Mouse (Mus musculus) lung, postnatal 10 days (tissue): ENCODE data around the gene Prss22.

Experiments used
- DNase-seq: peaks from one replicate; pipeline ENCODE4 v3.0.0; 2021

The Prss22 gene

DNA sequence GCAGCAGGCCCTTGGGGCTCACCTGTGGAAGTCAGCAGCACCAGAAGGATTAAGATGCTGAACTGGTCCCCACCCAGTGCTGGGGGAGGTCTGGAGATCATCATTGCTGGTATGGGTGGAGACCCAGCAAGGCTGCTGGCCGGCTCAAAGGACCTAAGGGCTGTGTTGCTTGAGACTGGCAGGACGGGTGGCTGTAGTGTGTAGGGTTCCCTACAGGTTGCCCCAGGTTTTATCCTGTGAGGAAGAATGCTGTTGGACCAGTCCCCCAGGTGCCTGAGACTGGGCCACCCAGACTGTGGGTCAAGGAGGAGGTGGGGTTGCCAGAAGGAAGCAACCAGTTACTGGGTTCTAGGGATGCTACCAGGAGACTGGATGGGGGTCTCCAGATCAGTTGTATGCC, at the start of gene Prss22:
Gene Prss22 (minus strand): TSS at position 200 of the 400 bp plus-strand sequence.
- no peak for DNase-seq

DNA sequence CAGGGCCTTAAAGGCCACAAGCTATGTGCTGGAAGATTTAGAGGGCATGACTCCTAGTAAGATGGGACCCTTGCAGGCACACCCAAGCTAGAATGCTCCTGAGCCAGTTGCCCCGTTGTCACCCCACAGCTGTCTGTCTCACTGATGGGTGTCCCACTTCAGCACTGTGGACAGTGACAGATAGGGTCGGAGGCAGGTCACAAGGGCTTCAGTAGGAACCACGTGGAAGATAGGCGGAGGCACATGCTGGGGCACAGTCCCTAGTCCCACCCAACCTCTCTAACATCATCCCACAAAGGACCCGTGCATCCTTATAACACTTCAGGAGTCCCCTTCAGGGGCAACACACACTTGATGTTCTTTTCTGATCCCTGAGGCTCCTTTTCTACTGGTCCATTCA, 48.1 kb upstream of the Prss22 start:
- no peak for DNase-seq

DNA sequence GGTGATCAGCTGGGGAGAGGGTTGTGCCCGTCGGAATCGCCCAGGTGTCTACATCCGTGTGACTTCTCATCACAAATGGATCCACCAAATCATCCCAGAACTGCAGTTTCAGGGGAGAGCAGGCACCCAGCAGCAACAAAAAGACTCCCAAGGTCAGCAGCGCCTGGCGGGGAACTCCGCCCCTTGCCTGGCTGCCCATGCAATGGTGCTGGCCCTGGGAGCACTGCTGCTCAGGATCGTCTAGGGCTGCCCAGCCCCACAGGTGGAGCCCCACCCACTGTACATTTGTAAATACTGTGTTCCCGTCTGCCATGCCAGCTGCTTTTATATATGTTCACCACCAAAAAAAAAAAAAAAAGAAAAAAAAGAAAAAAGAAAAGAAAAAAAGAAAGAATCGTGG, 47.7 kb upstream of the Prss22 start:
- no peak for DNase-seq

DNA sequence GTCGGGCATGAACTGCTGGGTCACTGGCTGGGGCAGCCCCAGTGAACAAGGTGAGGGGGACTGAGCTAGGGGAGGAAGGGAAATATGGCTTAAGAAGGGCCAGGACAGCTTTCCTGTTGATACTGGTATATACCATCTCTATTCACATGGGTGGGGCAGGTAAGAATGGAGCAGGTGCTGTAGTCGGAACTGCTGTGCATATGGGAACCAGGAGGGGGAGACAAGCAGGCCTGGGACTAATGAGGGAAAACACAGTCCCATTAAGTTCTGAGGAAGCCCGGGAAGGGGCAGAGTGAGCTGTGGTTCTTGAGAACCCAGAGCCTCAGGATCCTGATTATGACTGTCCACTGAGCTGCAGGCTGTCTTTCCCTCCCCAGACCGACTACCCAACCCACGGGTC, 46.6 kb upstream of the Prss22 start:
- DNase-seq = no peak

DNA sequence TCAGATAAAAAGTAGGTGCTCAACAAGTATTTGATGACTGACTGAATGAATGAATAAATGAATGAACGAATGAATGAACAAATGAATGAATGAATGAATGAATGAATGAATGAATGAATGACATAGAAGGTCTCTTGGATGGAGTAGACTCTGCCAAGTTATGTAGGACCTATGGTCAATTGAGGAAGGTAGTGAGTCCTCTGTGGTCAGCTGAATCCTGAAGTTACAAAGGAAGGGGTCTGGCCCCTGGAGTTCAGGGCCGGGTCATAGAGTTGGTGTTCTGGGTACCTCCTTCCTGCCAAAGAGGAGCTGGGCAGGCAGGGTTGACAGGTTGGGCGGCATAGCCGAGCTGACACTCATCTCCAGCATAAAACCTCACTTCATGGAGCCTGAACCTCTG, 39.9 kb upstream of the Prss22 start, which contains the start of gene Prss27:
Gene Prss27 (plus strand): TSS at position 301 of the 400 bp plus-strand sequence.
- DNase-seq = no peak

DNA sequence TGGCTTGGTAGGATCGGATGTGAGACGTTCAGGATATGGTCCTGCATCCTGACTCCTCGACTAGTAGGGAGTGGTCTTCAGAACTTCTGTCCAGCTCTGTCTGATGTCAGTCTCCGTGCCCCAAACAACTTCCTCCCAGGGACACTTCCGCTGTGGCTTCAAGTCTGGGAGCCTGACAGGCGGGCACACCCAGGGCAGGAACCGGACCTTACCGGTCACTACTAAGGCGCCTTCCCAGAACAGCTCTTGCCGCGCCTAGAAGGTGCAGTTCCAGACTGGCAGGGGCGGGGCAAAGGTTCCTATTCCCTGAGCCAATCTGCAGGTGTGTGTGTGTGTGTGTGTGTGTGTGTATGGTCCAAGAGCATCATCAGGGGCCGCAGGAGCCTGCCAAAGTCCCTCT, 39.5 kb upstream of the Prss22 start:
- no peak for DNase-seq

DNA sequence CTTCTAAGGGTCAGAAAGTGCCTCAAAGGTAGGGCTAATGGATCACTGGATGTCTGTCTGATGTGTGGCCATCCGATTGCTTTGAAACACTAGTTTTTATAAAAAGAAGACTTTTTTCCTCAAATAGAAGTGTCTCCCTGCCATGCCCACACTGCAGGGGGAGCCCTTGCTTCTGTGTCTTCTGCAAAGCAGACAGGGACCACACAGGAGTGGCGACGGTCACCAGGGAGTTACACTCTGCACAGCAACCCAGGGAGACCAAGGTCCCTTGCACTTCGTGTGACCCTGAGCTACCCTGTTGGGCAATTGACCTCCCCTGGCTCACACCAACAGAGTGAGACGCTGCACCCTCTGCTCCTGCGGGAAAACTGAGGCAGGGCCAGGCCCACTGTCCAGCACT, 39.1 kb upstream of the Prss22 start:
- no peak for DNase-seq

DNA sequence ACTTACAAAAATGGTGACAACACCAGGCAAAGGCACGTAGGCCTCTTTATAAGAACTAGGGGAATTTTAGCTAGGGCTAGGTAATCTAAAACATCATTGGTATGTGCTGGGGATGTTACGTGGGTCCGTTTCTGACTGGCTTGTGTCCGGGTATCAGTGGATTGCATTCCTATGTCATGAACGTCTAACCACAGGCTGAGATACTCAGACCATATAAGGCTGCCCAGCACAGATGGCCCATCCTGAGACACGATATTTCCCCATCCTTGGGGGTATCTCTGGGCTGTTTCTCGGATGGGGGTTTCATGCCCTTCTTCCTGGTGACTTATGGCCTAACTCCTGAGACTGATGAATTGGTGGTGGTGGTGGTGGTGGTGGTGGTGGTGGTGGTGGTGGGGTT, 37.2 kb upstream of the Prss22 start:
- DNase-seq = no peak

DNA sequence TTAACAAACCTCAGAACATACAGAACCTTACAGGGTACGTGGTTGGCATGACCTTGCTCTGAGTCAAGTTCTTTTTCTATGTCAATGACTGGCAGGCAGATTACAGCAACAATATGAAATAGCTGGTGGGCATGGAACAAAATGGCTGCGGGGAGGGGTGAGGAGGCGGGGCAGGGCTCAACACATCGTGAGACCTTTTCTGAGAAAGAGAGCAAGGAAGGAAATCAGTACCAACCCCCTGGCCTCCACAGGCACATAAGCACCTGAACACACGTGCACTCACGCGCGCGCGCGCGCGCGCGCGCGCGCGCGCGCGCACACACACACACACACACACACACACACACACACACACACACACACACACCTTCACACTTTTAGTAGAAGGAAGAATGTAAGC, 32.7 kb upstream of the Prss22 start:
- DNase-seq = no peak

DNA sequence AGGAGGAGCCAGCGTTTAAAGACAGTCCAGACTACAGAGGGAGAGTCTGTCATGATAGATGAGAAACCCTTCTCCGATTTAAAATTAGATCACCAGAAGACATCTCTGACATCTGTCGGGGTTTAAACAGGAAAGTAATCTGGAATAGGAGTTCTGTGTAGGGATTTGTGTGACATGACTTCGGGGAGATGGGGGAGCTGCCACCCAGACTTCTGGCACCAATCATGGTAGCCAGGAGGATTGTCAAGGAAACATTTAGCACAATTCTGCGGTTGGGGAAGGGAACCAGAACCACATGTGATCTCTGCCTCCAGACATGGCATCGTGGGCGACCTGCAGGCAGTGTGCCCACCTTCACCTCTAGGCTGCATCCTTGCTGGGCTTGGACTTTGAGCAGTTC, 31.6 kb upstream of the Prss22 start:
- DNase-seq = no peak

DNA sequence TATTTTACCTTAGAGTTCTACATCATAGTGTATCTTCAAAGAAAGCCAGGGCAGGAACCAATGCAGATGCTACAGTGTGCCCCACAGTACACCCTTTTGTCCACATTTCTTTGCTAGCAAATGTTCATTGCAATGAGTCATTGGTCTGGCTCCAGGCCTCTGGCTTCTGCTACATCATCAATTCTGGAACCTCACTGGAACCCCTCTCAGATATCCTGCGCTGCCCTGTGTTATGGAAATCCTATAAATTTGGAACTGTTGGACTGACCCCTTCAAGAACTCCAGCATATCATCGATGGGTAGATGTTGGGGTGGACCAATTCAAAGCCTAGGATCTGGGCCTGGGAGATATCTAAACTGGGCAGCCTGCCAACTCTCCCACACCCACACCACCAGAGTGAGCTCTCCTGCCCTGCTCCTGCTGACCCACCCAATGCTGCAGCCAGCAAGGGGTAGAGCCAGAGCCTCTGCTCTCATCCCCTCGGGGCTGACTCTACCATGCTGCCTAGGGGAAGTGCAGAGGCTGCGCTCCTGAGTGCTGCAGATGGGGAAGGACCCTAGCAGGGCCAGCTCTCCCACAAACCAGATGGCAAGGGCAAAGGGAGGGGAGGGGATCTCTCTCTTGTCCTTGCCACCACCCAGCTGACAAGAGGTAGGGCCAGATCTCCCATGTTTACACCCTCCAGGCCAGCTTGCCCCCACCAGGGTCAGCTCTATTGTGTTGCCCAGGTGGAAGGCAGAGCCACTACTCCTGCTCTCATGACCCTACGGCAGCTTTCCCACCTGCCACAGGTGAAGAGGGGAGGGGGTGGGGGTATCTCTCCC, 23.7 kb upstream of the Prss22 start:
- peak; percentile 70 for DNase-seq

DNA sequence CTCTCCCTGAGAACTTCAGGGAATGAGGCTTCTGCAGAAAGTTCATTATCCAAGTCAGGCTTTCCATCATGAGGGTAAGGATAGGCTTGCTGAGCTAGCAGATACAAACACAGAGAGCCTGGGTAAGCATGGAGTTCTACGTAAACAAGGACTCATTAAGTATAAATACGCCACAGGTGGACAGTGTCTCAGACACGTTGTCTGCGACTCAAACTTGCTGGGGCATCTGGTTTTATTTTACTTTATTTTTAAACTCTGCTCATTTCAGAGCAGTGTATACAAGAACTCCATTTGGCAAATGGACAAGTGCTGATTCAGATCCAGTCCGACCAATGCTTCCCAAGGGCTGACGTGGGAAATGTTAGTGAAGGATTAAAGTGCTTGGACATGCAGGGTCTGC, 22.8 kb upstream of the Prss22 start:
- DNase-seq = peak; percentile 86

DNA sequence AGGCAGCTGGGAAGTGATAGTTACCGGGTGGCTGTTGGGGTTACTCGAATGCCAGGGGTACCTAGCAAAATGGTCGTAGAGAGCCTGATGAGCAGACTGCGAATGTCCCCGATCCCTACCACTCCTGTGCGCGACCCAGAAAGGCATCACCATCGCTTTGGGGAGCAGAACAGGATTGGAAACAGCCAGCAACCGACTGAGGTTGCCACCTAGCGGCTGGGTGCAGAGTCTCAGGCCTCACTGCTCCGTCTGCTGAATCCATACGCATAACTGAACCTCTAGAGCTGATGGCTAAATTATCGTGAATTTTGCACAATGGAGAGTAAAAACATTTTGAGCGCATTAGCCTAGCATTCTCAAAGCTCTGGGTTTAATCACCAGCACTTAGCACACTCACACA, 17.8 kb upstream of the Prss22 start:
- DNase-seq = peak; percentile 37

DNA sequence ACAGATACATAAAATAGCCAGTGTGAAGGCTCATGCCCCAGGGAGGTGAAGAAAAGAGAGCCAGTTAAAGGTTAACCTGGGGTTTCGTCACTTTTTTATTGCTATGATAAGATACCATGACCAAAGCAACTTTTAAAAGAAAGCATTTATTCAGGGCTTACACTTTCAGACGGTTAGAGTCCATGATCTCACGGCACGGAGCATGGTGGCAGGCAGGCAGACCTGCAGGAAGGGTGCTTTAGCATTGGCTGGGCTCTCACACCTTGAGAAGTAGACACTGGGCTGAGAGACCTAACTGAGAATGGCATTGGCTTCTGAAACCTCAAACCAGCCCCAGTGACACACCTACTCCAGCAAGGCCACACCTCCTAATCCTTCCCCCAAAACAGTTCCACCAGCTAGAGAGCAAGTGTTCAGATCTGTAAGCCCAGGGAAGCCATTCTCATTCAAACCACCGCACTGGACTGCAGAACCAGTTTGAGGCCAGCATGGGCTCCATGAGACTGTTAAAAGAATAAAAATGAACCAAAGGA, 16.6 kb upstream of the Prss22 start:
- no peak for DNase-seq

DNA sequence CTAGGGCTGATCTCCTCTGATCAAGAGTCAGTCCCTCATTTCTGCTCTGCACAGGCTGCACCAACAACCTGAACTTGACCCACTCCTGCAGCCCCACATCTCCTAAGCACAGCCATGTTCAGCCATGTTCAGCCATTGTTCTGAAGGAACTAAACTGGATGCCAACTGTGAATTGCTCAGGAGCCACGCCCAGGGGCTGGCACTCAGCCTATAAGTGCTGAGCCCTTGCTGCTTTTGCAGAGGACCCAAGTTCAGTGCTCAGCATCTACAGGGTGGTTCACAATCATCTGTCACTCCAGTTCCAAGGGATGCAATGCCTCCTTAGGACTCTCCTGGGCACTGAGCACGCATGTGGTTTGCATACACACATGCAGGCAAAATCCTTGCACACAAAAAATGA, 15.0 kb upstream of the Prss22 start:
- no peak for DNase-seq

DNA sequence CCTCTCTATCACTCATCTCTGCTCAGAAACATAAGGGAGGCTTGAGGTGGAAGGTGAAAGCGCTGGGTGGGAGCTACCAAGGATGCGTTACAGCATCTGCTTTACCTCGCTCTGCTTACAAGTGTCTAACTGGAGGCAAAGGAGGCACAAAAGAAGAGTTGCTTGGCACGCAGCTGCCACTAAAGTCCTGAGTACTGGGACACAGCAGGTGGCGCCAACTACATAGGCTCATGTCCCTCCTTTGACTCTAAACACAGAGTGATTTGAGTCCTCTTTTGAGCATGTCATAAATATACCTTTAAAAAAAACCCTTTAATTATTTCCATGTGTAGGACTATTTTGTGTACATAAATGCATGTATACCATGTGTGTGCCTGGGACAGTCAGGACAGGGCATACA, 11.7 kb upstream of the Prss22 start:
- DNase-seq = peak; percentile 41

DNA sequence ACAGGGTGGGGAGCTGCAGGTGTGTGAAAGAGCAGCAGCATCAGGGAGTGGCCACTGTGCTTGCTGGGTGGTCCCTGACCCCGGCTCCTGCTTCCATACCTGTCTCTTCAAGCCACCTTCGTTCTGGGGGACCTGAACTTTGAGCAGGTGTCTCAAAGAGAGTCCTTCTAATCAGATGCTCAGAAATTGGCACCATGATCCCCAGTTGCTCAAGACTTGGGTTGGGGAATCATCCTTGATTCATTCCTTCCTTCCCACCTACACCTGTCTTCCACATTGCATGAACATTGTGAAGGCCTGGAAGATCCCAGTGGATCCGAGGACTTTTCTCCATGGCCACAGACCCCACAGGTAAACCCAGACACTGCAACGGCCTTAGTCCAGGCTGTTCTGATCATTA, 10.2 kb upstream of the Prss22 start:
- no peak for DNase-seq

DNA sequence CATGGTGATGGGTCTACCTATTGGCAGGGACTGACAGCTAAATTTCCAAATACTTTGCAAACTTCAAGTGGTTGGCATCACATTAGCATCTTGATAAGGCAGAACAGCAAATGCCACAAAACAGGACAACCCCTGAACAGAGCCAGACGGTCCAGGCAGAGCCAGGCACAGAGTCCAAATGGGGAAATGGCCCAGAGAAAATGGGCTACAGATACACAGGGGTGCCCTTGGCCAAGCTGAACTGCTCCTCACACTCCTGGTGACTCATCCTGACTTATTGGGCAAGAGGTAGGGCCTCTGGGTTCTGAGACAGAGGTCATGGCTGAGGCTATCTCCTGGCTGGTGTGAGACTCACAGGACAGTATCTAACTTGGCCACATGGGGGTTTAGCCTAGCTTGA, 9.5 kb upstream of the Prss22 start:
- peak; percentile 18 for DNase-seq

DNA sequence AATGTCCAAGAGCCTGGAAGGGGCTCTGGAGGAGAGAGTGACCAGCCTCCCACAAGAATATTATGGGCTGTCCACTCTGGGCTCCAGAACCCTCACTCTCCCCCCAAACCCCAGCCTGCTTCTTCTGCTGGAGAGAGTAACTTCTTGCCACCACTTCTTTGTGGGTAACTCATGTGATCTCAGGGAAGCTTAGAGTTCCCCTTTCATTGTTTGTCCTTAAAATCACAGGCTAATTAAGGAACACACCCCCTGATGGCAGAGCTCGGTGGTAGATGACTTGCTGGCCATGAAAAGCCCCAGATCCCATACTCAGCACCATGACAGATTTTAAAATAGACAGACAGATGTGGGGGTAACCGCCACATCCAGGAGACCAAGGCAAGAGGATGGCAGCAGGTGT, 9.0 kb upstream of the Prss22 start:
- DNase-seq = no peak

DNA sequence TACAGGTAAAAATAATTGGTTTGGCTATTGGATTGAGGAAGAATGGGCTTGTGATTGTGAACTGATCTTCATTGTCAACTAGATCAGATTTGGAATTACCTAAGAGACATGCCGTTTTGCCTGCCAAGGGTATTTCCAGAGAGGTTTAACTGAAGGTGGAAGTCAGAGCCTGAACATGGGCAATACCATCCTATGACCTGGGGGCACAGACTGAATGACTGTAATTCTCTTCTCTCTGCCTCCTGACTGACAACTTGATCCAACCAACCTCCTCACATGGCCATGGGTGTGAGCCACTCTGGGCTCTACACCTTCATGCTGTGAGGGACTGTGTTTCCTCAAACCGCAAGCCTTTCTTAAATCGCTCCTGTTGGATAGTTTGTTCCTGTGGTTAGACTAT, 7.1 kb upstream of the Prss22 start:
- DNase-seq = no peak

DNA sequence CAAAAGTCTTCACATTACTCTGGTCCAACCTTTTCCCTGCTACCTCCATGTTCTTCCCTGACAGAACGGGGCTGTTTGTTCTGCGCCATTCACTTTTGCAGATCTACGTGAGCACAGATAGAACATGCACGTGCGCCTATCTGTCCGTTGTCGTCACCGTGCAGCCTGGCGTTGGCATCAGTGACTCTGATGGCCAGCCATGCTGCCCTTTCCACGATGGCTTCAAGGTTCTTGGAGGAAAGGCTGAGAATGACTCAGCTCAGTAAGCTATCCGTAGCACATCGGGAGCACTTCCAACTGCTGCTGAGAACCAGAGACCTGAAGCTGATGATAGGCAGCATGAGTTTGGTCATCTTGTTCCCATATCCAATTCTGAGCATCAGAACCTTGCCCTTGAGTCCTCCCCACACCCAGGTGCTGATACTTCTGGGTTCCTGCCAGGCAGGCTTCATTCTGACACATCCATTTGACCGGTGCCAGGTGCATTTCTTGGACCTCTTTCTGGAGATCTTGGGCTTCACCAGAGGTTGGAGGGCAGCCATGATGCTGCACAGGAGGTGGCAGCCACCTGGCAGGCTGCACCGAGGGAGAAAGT, 6.3 kb upstream of the Prss22 start:
- no peak for DNase-seq

DNA sequence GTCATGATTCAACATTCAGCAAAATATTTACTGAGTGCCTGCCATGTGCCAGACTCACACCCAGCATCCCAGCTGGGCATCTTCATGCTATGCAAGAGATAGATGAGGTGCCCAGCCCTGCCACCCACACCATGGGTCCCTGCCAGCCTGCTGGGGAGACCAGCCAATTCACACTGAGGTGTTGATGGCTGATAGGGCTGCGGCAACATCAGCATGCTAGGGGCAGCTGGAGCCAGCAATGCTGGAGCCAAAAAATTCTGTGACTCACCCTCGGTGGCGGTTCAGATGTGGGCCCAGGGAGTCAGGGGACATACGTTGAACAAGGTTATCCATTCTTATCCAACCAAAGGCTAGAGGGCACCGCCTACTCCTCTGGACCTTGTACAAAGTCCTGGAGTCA, 2.5 kb upstream of the Prss22 start:
- DNase-seq = peak; percentile 63

DNA sequence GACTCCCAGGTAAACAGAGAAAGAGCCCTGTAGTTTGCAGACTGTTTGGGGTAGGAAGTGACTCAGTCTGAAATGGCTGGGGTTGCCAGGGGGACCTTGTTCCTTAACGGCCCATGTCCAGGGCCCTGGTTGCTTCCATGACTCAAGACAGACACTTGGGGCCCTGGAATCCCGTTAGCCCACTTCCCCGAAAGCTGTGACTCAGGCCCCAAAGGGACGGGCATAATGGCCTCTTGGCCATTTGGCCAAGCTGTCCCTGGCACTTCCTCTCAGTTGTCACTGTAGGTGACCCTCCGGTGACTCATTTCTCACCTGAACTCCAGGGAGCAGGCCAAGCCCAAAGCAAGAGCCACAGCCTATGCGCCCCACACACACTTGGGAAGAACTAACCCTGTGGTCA, 483 bp upstream of the Prss22 start:
- no peak for DNase-seq

DNA sequence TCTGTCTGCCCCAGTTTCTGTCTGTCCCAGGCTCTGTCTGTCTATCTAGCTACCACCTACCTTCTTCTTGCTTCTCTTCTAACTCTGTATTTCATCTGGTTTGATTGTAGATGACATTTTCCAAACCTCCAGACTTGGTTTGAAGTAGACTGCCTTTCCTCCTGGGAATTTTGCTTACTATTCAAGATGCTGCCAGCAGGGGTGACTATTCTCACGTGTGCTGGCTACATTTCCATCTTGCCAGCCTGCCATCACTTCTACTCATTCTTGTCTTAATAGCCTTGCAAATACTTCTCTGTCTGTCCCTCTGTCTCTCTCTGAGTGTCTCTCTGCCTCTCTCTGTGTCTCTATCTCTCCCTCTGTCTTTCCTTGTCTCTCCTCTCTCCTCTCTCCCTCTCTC, 2.5 kb downstream of the Prss22 start:
- DNase-seq = no peak

DNA sequence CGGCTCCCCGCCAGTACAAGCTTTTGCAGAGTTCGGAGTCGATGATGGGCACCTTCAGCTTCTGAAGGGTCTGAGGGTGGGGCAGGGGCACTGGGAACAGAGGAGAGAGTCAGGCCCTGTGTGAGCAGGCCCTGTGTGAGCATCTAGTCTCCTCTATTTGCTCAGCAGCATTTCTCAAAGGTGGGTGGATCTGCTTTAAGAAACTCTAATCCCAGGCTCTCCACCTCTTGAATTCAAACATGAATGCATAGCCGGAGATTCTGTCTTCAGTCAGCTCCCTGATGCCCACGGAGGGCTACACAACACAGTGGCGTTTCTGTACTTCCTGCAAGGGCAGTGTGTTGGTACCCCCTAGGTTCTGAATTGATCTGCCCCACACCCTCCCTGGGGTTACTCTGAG, 3.2 kb downstream of the Prss22 start:
- DNase-seq = no peak
